Mouse (Mus musculus) left cerebral cortex, postnatal 25 days (tissue): ENCODE measurements at regions not wholly inside any gene's neighbourhood (a gene's known extent, or its start where the extent isn't known, plus 50 kb on each side); places are given as distances from the start of the nearest gene placed in this dataset.
A peak's percentile ranks its signal among the peaks of the same experiment; 100 is the strongest.
"Not testable (repeated sequence)": the region's sequence is repeated elsewhere in the genome, so short reads cannot be mapped to it uniquely, and the experiment has no call there.

Experiments used
- DNase-seq, 2 experiments: peaks; one replicate each; pipeline ENCODE4 v3.0.0; 2022; ENCODE audit warnings: low spot score in 2 of 2, mixed read lengths in 1 of 2
- intact Hi-C: fragments of 180-260 bp; cut with DNase I; formaldehyde crosslinking; loops from one replicate; pipeline ENCODE4 v1.15.1; 2025

- intact Hi-C loops: no loop called here
- DNase-seq: no peak
Measured at GRCm38 (mm10) chr10:96685991-96686601, 69.3 kb downstream of the Btg1 start.

- no peak for DNase-seq
- intact Hi-C loops: no loop called here
Measured at GRCm38 (mm10) chr10:96686659-96687440, 70.0 kb downstream of the Btg1 start.

- DNase-seq: no peak
- intact Hi-C loops: no loop called here
Measured at GRCm38 (mm10) chr10:96687441-96687772, 70.6 kb downstream of the Btg1 start.

- intact Hi-C loops: no loop called here
- no peak for DNase-seq
Measured at GRCm38 (mm10) chr10:96689976-96690867, 73.4 kb downstream of the Btg1 start.

GRCm38 (mm10) chr10:96690868-96691302 is 74.1 kb downstream of the Btg1 start:
- DNase-seq: peak in 1 of 2 experiments; percentile 40
- intact Hi-C loops: no loop called here

- DNase-seq: no peak
- intact Hi-C loops: no loop called here
Measured at GRCm38 (mm10) chr10:96691319-96691870, 74.6 kb downstream of the Btg1 start.

GRCm38 (mm10) chr10:96692821-96693220 is 76.0 kb downstream of the Btg1 start:
- intact Hi-C loops: no loop called here

GRCm38 (mm10) chr10:96693766-96694165 is 77.0 kb downstream of the Btg1 start:
- intact Hi-C loops: no loop called here
- no peak for DNase-seq

More at GRCm38 (mm10) chr10:96692821-96693220, 76.0 kb downstream of the Btg1 start:
- DNase-seq: no peak

- intact Hi-C loops: no loop called here
- no peak for DNase-seq
Measured at GRCm38 (mm10) chr10:96696571-96696970, 79.8 kb downstream of the Btg1 start.

GRCm38 (mm10) chr10:96697781-96698180 is 81.0 kb downstream of the Btg1 start:
- intact Hi-C loops: no loop called here
- peak in 1 of 2 experiments; percentile 32 for DNase-seq

- DNase-seq: no peak
- intact Hi-C loops: no loop called here
Measured at GRCm38 (mm10) chr10:96706656-96707055, 89.8 kb downstream of the Btg1 start.

- DNase-seq: no peak
- intact Hi-C loops: no loop called here
Measured at GRCm38 (mm10) chr10:96708471-96708870, 91.7 kb downstream of the Btg1 start.

- intact Hi-C loops: no loop called here
- DNase-seq: no peak
Measured at GRCm38 (mm10) chr10:96709698-96710356, 93.0 kb downstream of the Btg1 start.

- no peak for DNase-seq
- intact Hi-C loops: no loop called here
Measured at GRCm38 (mm10) chr10:96711993-96712392, 95.2 kb downstream of the Btg1 start.

- intact Hi-C loops: no loop called here
- DNase-seq: no peak
Measured at GRCm38 (mm10) chr10:96714702-96715101, 97.9 kb downstream of the Btg1 start.

- intact Hi-C loops: no loop called here
- DNase-seq: no peak
Measured at GRCm38 (mm10) chr10:96717281-96717680, 100.5 kb downstream of the Btg1 start.

GRCm38 (mm10) chr10:96718706-96719105 is 101.9 kb downstream of the Btg1 start:
- intact Hi-C loops, DNase-seq: not testable (repeated sequence)

- intact Hi-C loops: loop anchor here (10.0 kb wide), 1 partner anchor 505 kb away; no protein-coding TSS in a partner anchor
- DNase-seq: peak in 1 of 2 experiments; percentile 22
Measured at GRCm38 (mm10) chr10:96720281-96720711, 103.5 kb downstream of the Btg1 start.

- DNase-seq: no peak
- intact Hi-C loops: loop anchor here (10.0 kb wide), 1 partner anchor 506 kb away; no protein-coding TSS in a partner anchor
Measured at GRCm38 (mm10) chr10:96720956-96721688, 104.3 kb downstream of the Btg1 start.
